Mouse (Mus musculus): Measurements from ENCODE around the gene Dera. TPM values are rescaled to one million over a fixed set of nuclear protein-coding genes. Genes with fewer than 3 reads are reported as not detected.

Gene Dera
- polyA plus RNA-seq, 1 experiment from 2014 or later = 59.9 TPM

- no peaks in the 10 kb centered on the region for H3K27me3 ChIP-seq (ENCODE audit: control insufficient read depth, insufficient read depth, low read length)
- H3K9ac ChIP-seq (ENCODE audit: low read length) = no peak overlapping the region
- no peaks in the 10 kb centered on the region for H3K9me3 ChIP-seq (ENCODE audit: control insufficient read depth, low read length)
- peak; percentile 93 for DNase-seq (ENCODE audit: low spot score, missing footprints)
- peak; percentile 52; the same call in 1 of the 2 replicates for ATAC-seq (ENCODE audit: low FRiP score)
- WGBS = 7% methylated on average over 4 of the region's 4 CpGs
- H3K36me3 ChIP-seq (ENCODE audit: control insufficient read depth, insufficient read depth, low read length) = no peaks in the 10 kb centered on the region
- no peak overlapping the region for H3K27ac ChIP-seq (ENCODE audit: low read depth, low read length)
- no peak overlapping the region for H3K4me3 ChIP-seq (ENCODE audit: low read depth, low read length)
- no peak overlapping the region for H3K4me2 ChIP-seq
- no peaks in the 10 kb centered on the region for H3K4me1 ChIP-seq (ENCODE audit: control insufficient read depth, insufficient read depth, low read length)
Measured at GRCm38 (mm10) chr6:137723898-137724297, 30.4 kb upstream of the Dera start.

- Histone ChIP-seq H3K4me2 (peak overlapping the region; percentile 84), H3K4me3 (ENCODE audit: low read depth, low read length) (peak overlapping the region; percentile 79), H3K27me3 (ENCODE audit: control insufficient read depth, insufficient read depth, low read length) (no peaks in the 10 kb centered on the region), H3K36me3 (ENCODE audit: control insufficient read depth, insufficient read depth, low read length) (no peaks in the 10 kb centered on the region), H3K9me3 (ENCODE audit: control insufficient read depth, low read length) (no peaks in the 10 kb centered on the region), H3K4me1 (ENCODE audit: control insufficient read depth, insufficient read depth, low read length) (peaks cover 12% of the 10 kb centered on the region), H3K27ac (ENCODE audit: low read depth, low read length) (no peak overlapping the region), H3K9ac (ENCODE audit: low read length) (peak overlapping the region; percentile 64)
- no peak for DNase-seq (ENCODE audit: low spot score, missing footprints)
- ATAC-seq (ENCODE audit: low FRiP score) = peak; percentile 39
- 16% methylated on average over 7 of the region's 7 CpGs for WGBS
Measured at GRCm38 (mm10) chr6:137734460-137734845, 19.9 kb upstream of the Dera start.

- peak within 1 kb of the TSS; percentile 79 for H3K4me3 ChIP-seq (ENCODE audit: low read depth, low read length)
- WGBS = under 1% methylated on average over 77 of the region's 86 CpGs
- H3K36me3 ChIP-seq (ENCODE audit: control insufficient read depth, insufficient read depth, low read length) = no peaks in the 10 kb centered on the region; the same call in 1 of the 2 replicates
- peak; percentile 100 for DNase-seq (ENCODE audit: low spot score, missing footprints)
- no peaks in the 10 kb centered on the region for H3K27me3 ChIP-seq (ENCODE audit: control insufficient read depth, insufficient read depth, low read length)
- H3K9me3 ChIP-seq (ENCODE audit: control insufficient read depth, low read length) = no peaks in the 10 kb centered on the region
- H3K4me1 ChIP-seq (ENCODE audit: control insufficient read depth, insufficient read depth, low read length) = peaks cover 12% of the 10 kb centered on the region
- H3K4me2 ChIP-seq = peak within 1 kb of the TSS; percentile 89
- peak within 1 kb of the TSS; percentile 91 for H3K9ac ChIP-seq (ENCODE audit: low read length)
- ATAC-seq (ENCODE audit: low FRiP score) = peak; percentile 98
- H3K27ac ChIP-seq (ENCODE audit: low read depth, low read length) = peak within 1 kb of the TSS; percentile 65
Measured at GRCm38 (mm10) chr6:137734846-137735609, 19.3 kb upstream of the Dera start, which contains the start of gene Strap. Gene Strap, plus strand, starts transcription at chr6:137735078.

GRCm38 (mm10) chr6:137735671-137736238 is 18.6 kb upstream of the Dera start:
- DNase-seq (ENCODE audit: low spot score, missing footprints) = peak; percentile 88
- H3K4me2 ChIP-seq = peak overlapping the region; percentile 89
- no peak for ATAC-seq (ENCODE audit: low FRiP score)
- peak overlapping the region; percentile 79 for H3K4me3 ChIP-seq (ENCODE audit: low read depth, low read length)
- H3K27me3 ChIP-seq (ENCODE audit: control insufficient read depth, insufficient read depth, low read length) = no peaks in the 10 kb centered on the region
- no peaks in the 10 kb centered on the region for H3K9me3 ChIP-seq (ENCODE audit: control insufficient read depth, low read length)
- H3K9ac ChIP-seq (ENCODE audit: low read length) = peak overlapping the region; percentile 91
- 9% methylated on average over 17 of the region's 17 CpGs for WGBS
- H3K36me3 ChIP-seq (ENCODE audit: control insufficient read depth, insufficient read depth, low read length) = no peaks in the 10 kb centered on the region; the same call in 1 of the 2 replicates
- no peak overlapping the region for H3K27ac ChIP-seq (ENCODE audit: low read depth, low read length)
- H3K4me1 ChIP-seq (ENCODE audit: control insufficient read depth, insufficient read depth, low read length) = peaks cover 12% of the 10 kb centered on the region

GRCm38 (mm10) chr6:137740972-137741371 is 13.4 kb upstream of the Dera start:
- ATAC-seq (ENCODE audit: low FRiP score) = no peak
- Histone ChIP-seq H3K4me1 (ENCODE audit: control insufficient read depth, insufficient read depth, low read length) (peaks cover 7% of the 10 kb centered on the region), H3K27ac (ENCODE audit: low read depth, low read length) (no peak overlapping the region), H3K9me3 (ENCODE audit: control insufficient read depth, low read length) (no peaks in the 10 kb centered on the region), H3K4me3 (ENCODE audit: low read depth, low read length) (no peak overlapping the region), H3K27me3 (ENCODE audit: control insufficient read depth, insufficient read depth, low read length) (no peaks in the 10 kb centered on the region), H3K36me3 (ENCODE audit: control insufficient read depth, insufficient read depth, low read length) (peaks cover 11% of the 10 kb centered on the region; the same call in 1 of the 2 replicates), H3K9ac (ENCODE audit: low read length) (no peak overlapping the region), H3K4me2 (no peak overlapping the region)
- DNase-seq (ENCODE audit: low spot score, missing footprints) = no peak
- 93% methylated on average over 2 of the region's 2 CpGs for WGBS

- no peak overlapping the region for H3K4me2 ChIP-seq
- WGBS = 86% methylated on average over 4 of the region's 4 CpGs
- ATAC-seq (ENCODE audit: low FRiP score) (no peak), DNase-seq (ENCODE audit: low spot score, missing footprints) (peak; percentile 56)
- H3K9ac ChIP-seq (ENCODE audit: low read length) = no peak overlapping the region
- H3K4me3 ChIP-seq (ENCODE audit: low read depth, low read length) = no peak overlapping the region
- no peaks in the 10 kb centered on the region for H3K27me3 ChIP-seq (ENCODE audit: control insufficient read depth, insufficient read depth, low read length)
- H3K27ac ChIP-seq (ENCODE audit: low read depth, low read length) = no peak overlapping the region
- peaks cover 20% of the 10 kb centered on the region; the same call in 1 of the 2 replicates for H3K36me3 ChIP-seq (ENCODE audit: control insufficient read depth, insufficient read depth, low read length)
- H3K9me3 ChIP-seq (ENCODE audit: control insufficient read depth, low read length) = no peaks in the 10 kb centered on the region
- no peaks in the 10 kb centered on the region for H3K4me1 ChIP-seq (ENCODE audit: control insufficient read depth, insufficient read depth, low read length)
Measured at GRCm38 (mm10) chr6:137744700-137745099, 9.6 kb upstream of the Dera start.

GRCm38 (mm10) chr6:137747174-137747928 is 7.0 kb upstream of the Dera start:
- no peak overlapping the region for H3K9ac ChIP-seq (ENCODE audit: low read length)
- no peaks in the 10 kb centered on the region for H3K27me3 ChIP-seq (ENCODE audit: control insufficient read depth, insufficient read depth, low read length)
- no peak overlapping the region for H3K4me3 ChIP-seq (ENCODE audit: low read depth, low read length)
- H3K4me1 ChIP-seq (ENCODE audit: control insufficient read depth, insufficient read depth, low read length) = no peaks in the 10 kb centered on the region
- ATAC-seq (ENCODE audit: low FRiP score) (no peak), DNase-seq (ENCODE audit: low spot score, missing footprints) (peak; percentile 82)
- H3K4me2 ChIP-seq = no peak overlapping the region
- H3K27ac ChIP-seq (ENCODE audit: low read depth, low read length) = no peak overlapping the region
- no peaks in the 10 kb centered on the region for H3K9me3 ChIP-seq (ENCODE audit: control insufficient read depth, low read length)
- 86% methylated on average over 5 of the region's 5 CpGs for whole genome bisulfite sequencing
- peaks cover 21% of the 10 kb centered on the region; the same call in 1 of the 2 replicates for H3K36me3 ChIP-seq (ENCODE audit: control insufficient read depth, insufficient read depth, low read length)

- Histone ChIP-seq H3K27ac (ENCODE audit: low read depth, low read length) (no peak overlapping the region), H3K4me3 (ENCODE audit: low read depth, low read length) (no peak overlapping the region), H3K9ac (ENCODE audit: low read length) (no peak overlapping the region), H3K36me3 (ENCODE audit: control insufficient read depth, insufficient read depth, low read length) (peaks cover 10% of the 10 kb centered on the region; the same call in 1 of the 2 replicates), H3K9me3 (ENCODE audit: control insufficient read depth, low read length) (no peaks in the 10 kb centered on the region), H3K4me2 (no peak overlapping the region), H3K4me1 (ENCODE audit: control insufficient read depth, insufficient read depth, low read length) (peaks cover 4% of the 10 kb centered on the region), H3K27me3 (ENCODE audit: control insufficient read depth, insufficient read depth, low read length) (no peaks in the 10 kb centered on the region)
- peak; percentile 26 for DNase-seq (ENCODE audit: low spot score, missing footprints)
- WGBS = 89% methylated on average over 10 of the region's 10 CpGs
- ATAC-seq (ENCODE audit: low FRiP score) = no peak
Measured at GRCm38 (mm10) chr6:137751551-137752274, 2.6 kb upstream of the Dera start.

Data from midbrain, embryonic 11.5 days (tissue).